Mouse (Mus musculus): ENCODE results near the gene Dusp16. TPM values are rescaled to one million over a fixed set of nuclear protein-coding genes. Genes with fewer than 3 reads are reported as not detected.

The Dusp16 gene
- polyA plus RNA-seq (2012; rRNA removed) = 8.0 and 10.4 TPM in 2 replicates

DNA sequence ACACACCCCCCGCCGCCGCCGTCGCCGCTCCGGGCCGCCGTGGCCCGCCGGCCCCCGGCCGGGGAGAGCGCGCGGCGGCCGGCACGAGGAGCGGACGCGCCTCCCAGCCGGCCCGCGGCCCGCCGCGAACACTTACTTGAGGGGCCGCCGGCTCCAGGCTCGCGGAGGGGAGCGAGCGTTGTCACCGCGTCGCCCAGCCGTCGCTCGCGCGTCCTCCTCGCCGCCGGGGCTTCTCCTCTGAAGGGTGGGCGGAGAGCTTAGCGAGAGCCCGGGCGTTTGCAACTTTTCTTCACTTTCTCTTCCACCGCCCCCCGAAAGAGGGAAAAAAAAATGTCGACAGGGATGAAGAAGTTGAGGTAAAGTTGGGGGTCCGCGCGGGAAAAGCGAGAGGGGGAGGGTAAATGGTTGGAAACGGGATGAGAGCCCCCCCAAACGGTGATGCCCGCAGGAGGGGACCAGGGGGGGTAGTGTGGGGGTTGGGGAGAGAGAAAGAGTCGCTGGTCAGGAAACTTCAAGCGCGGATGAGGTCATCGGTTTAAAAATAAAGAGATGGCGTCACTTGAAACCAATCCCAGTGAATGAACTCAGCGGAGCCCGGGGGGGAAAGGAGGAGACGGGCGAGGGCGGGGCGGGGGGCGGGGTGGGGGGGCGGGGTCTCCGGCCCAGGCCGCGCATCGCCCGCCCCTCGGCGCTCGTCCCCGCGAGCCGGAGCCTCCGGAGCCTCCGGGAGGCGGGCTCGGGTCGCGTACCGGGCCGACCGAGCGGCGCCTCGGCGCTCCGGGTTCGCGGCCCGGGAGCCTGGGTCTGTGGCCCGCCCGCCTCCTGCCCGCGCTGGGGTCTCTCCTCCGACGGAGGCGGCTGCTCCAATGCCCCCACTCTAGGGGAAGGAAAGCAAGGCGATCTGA lies at the start of gene Dusp16:
Gene Dusp16, minus strand, starts transcription at position 485 of the 905 bp plus-strand sequence.
- peak; percentile 95 for DNase-seq (ENCODE audit: low read depth)
- peak; percentile 61; the same call in 1 of the 2 replicates for TF ChIP-seq POLR2A (IDR thresholded peaks at IDR 0.05; ENCODE audit: borderline replicate concordance, extremely low read depth, insufficient read depth, insufficient read length, poor library complexity, severe bottlenecking)
- TF ChIP-seq CTCF (IDR thresholded peaks at IDR 0.05; ENCODE audit: borderline replicate concordance, extremely low read depth, insufficient read depth, insufficient read length) = no peak

DNA sequence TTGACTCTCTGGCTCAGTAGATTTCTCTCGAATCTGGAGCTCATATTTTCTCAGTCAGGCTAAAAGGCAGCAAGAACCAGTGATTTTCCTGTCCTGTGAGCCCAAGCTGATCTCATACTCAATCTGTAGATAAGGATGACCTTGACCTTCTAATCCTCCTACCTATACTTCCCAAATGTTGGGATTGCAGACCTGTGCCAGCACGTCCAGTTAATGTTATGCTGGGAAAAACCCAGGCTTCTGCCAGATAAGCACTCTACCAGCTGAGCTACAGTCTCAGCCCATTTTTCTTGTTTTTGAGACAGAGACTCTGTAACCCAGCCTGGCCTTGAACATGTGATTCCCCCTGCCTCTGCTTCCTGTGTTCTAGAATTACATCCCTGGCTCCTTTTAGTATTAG lies 47.9 kb upstream of the Dusp16 start:
- DNase-seq (ENCODE audit: low read depth) = no peak
- no peak for TF ChIP-seq CTCF (IDR thresholded peaks at IDR 0.05; ENCODE audit: borderline replicate concordance, extremely low read depth, insufficient read depth, insufficient read length)
- no peak for TF ChIP-seq POLR2A (IDR thresholded peaks at IDR 0.05; ENCODE audit: borderline replicate concordance, extremely low read depth, insufficient read depth, insufficient read length, poor library complexity, severe bottlenecking)

DNA sequence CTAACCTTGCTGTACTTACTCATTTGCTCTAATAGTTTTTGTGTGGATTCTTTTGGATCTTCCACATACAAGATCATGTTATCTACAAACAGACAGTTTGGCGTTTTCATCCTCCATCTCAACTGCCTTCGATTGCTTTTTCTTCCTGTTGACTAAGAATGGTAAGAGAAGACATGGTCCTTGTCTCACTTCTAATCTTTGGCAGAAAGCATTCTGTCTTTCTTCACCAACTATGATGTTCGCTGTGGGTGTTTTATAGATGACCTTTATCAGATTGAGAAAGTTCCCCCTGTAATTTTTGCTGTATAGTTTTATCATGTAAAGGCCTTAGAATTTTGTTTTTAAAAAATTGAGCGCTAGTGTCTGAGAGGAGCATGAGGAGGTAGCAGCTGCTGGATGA lies 45.7 kb upstream of the Dusp16 start:
- no peak for DNase-seq (ENCODE audit: low read depth)
- TF ChIP-seq CTCF (IDR thresholded peaks at IDR 0.05; ENCODE audit: borderline replicate concordance, extremely low read depth, insufficient read depth, insufficient read length) (no peak), POLR2A (IDR thresholded peaks at IDR 0.05; ENCODE audit: borderline replicate concordance, extremely low read depth, insufficient read depth, insufficient read length, poor library complexity, severe bottlenecking) (no peak)

DNA sequence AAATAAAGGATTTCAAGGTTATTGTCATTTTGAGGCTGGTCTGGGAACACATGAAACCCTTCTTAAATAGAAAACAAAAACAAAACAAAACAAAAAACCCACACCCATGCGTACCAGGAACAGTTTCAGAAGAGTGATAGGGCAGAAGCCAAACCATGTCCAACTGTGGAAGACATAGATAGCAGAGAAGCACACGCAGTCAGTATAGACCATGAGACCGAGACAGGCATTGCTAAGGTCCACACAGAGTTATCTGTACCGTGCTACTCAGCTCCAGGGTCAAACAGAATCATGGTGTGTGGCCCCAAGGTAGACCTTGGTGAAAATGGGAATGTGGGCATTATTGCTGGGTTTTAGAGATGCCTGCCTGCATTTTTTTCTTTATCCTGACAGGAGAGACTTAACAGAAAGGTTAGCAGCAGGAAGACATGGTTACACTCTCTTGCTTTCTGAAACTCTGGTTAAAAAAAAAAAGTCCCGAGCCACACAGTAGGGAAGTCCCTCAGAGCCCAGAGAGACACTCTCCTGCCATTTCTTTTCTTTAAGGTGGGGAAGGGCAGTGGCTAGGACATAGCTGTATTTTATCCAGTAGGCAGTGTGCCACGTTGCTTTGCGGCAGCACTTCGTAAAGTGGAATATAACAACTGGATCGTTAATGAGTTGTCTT lies 42.3 kb upstream of the Dusp16 start:
- TF ChIP-seq CTCF (IDR thresholded peaks at IDR 0.05; ENCODE audit: borderline replicate concordance, extremely low read depth, insufficient read depth, insufficient read length) = no peak
- no peak for TF ChIP-seq POLR2A (IDR thresholded peaks at IDR 0.05; ENCODE audit: borderline replicate concordance, extremely low read depth, insufficient read depth, insufficient read length, poor library complexity, severe bottlenecking)

DNA sequence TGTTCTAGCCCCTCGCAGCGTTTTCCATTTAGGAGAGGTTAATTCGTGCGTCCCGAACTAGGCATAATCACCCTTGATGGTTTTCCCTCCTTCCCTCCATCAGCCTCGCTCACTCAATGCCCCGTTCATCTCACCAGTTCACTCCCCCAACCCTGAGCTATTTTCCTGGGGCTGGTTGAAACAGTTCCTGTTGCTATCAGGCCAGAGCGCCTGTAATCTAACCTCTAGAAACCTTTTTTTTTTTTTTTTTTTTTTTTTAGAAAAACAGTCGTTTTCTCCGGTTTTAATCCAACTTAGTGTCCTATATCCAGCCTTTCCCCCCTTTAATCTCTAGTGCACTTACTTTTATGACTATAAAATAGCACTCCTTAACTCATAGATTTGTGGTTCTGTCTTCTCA lies 38.4 kb upstream of the Dusp16 start:
- DNase-seq (ENCODE audit: low read depth) = no peak
- TF ChIP-seq POLR2A (IDR thresholded peaks at IDR 0.05; ENCODE audit: borderline replicate concordance, extremely low read depth, insufficient read depth, insufficient read length, poor library complexity, severe bottlenecking) = no peak
- no peak for TF ChIP-seq CTCF (IDR thresholded peaks at IDR 0.05; ENCODE audit: borderline replicate concordance, extremely low read depth, insufficient read depth, insufficient read length)

More for the DNA sequence above, 42.3 kb upstream of the Dusp16 start:
- DNase-seq (ENCODE audit: low read depth) = no peak

DNA sequence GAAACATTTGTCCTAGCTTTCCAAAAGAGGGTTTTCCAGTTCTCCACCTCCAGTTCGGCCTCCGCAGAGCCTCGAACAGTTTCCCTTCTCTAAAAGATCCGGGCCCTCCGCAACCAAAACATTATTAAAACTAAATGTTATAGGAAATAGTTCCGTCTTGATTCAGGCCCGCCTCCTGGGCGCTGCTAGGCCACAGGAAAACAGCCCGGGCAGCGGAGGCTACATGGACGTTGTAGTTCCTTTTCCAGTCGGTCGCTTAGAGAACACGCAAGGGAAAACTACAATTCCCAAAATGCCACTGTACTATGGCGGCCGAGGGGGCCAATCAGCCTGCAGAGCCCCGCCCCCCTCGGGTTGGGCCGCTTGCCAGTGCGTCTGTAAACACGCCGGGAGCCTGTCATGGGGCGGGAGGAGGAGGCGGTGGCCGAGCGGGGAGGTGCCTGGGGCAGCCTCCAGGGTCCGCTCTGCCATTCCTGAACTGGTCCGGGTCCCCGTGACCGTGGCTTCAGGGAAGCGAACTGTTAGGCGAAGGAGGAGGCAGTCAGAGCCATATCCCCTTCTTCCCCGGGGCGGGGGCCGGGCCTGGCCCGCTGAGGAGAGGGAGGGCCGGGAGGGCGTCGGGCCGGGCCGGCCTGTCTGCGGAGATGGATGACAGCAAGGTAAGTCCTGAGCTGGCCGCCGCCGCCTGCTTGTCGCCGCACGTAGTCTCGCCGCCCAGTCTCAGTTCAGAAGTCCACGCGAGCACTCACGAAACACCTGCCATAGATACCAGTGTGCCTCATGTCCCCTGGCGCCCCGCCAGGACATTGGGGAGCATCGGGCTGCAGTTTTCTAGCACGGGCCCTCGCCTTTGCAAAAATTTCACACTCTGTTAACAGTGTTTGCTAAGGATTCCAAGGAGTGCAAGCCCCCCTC lies 37.6 kb upstream of the Dusp16 start, which contains the start of gene Crebl2:
Gene Crebl2, plus strand, starts transcription at position 369 of the 915 bp plus-strand sequence.
- TF ChIP-seq POLR2A (IDR thresholded peaks at IDR 0.05; ENCODE audit: borderline replicate concordance, extremely low read depth, insufficient read depth, insufficient read length, poor library complexity, severe bottlenecking) = peak; percentile 28; the same call in 1 of the 2 replicates
- no peak for TF ChIP-seq CTCF (IDR thresholded peaks at IDR 0.05; ENCODE audit: borderline replicate concordance, extremely low read depth, insufficient read depth, insufficient read length)

DNA sequence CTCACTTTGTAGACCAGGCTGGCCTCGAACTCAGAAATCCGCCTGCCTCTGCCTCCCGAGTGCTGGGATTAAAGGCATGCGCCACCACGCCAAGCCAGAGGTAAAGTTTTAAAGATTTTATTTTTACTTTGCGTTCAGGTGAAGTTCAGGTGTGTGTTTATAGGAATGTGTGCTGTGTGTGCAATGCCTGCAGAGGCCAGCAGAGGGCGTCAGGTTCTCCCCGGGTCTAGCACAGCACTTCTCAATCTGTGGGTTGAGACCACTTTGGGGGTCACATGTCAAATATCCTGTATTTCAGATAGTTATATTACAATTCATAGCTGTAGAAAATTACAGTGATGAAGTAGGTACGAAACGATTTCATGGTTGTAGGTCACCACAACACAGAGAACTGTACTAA lies 30.4 kb upstream of the Dusp16 start:
- no peak for TF ChIP-seq POLR2A (IDR thresholded peaks at IDR 0.05; ENCODE audit: borderline replicate concordance, extremely low read depth, insufficient read depth, insufficient read length, poor library complexity, severe bottlenecking)
- peak; percentile 63 for TF ChIP-seq CTCF (IDR thresholded peaks at IDR 0.05; ENCODE audit: borderline replicate concordance, extremely low read depth, insufficient read depth, insufficient read length)
- DNase-seq (ENCODE audit: low read depth) = no peak

More for the DNA sequence above, 37.6 kb upstream of the Dusp16 start, which contains the start of gene Crebl2:
- DNase-seq (ENCODE audit: low read depth) = peak; percentile 100

DNA sequence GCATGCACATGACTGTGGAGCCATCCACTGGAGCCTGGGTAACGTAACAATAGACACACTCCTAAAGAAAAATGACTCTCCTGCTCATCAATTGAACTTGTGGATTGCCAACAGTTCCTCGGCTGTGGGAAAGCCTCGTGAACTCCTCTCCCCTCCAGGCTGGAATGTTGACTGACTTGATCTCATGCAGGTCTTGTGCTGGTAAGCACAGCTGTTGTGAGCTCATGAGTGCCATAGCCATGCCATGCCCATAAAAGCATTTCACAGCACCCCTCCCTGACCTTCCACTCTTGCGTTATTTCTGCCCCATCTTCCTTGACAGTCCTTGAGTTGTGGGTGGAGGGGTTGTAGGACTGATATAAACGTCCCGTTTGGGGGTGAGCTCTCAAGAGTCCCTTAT lies 28.0 kb upstream of the Dusp16 start:
- TF ChIP-seq CTCF (IDR thresholded peaks at IDR 0.05; ENCODE audit: borderline replicate concordance, extremely low read depth, insufficient read depth, insufficient read length) (no peak), POLR2A (IDR thresholded peaks at IDR 0.05; ENCODE audit: borderline replicate concordance, extremely low read depth, insufficient read depth, insufficient read length, poor library complexity, severe bottlenecking) (no peak)
- DNase-seq (ENCODE audit: low read depth) = no peak

DNA sequence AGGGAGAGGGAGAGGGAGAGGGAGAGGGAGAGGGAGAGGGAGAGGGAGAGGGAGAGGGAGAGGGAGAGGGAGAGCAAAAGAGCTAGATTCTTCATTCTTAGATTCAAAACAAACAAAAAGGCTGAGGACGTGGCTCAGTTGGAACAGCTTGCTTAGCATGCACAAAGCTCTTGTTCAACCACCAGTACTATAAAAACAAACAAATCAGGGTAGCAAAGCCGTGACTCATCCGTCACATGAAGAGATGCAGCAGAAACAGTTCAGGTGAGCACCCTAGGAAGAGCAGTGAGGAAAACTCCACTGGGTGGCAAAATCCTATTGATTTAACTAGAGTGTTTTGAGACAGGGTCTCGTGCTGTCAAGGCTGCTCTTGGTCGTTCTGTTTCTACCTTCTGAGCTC lies 27.3 kb upstream of the Dusp16 start:
- TF ChIP-seq POLR2A (IDR thresholded peaks at IDR 0.05; ENCODE audit: borderline replicate concordance, extremely low read depth, insufficient read depth, insufficient read length, poor library complexity, severe bottlenecking) (no peak), CTCF (IDR thresholded peaks at IDR 0.05; ENCODE audit: borderline replicate concordance, extremely low read depth, insufficient read depth, insufficient read length) (no peak)
- DNase-seq (ENCODE audit: low read depth) = no peak

DNA sequence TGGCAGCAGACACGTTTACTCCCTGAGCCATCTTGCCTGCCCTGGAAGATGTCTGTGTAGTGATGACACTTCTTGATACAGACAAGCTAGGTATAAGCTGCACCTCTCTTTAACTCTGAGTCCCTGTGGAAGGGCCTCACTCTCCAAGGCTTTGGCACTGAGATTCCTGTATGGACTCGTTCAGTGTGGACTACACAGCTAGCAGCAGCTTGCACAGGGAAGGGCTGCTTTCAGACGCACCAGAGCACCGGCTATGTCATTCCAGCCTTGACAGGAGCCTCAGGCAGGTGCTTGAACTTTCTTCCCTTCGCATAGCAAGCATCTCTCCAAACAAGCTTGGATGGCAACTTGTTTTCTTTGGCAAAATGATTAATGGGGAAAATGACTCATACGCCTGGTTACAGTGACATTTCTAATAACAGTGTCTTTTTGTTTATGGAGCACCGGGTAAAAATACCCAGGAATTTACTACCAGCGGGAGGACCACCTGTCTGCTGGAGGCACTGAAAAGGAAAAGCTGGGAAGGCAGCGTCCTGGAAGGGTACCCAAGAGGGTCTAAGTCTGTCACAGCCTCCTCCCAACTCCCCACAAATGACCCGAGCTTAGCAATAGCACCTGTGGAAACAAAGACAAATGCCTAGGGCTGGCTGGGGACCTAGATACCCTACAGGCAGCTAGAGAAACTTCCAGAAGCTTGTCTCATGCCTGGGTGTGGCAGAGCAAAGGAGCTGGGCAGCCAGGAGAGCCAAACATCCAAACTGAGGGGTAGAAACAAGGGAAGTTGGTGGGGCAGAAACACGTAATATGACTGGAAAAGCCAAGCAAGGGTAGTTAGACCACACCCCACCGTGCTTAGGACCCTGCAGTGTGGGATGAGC lies 24.9 kb upstream of the Dusp16 start:
- DNase-seq (ENCODE audit: low read depth) = no peak
- TF ChIP-seq CTCF (IDR thresholded peaks at IDR 0.05; ENCODE audit: borderline replicate concordance, extremely low read depth, insufficient read depth, insufficient read length) (no peak), POLR2A (IDR thresholded peaks at IDR 0.05; ENCODE audit: borderline replicate concordance, extremely low read depth, insufficient read depth, insufficient read length, poor library complexity, severe bottlenecking) (no peak)
